Mouse (Mus musculus) brain, embryonic 14.5 days (tissue): ENCODE results near the gene Metap1d.

ENCODE experiments used
- CTCF ChIP-seq: fragments of 200-500 bp; IDR thresholded peaks from 2 replicates; pipeline ENCODE4 v1.5.1; 2012; ENCODE audit warnings: inconsistent platforms, mild to moderate bottlenecking, moderate library complexity, borderline replicate concordance; ENCODE audit not compliant: insufficient read depth, insufficient read length; ENCODE audit errors: extremely low read depth
- POLR2A ChIP-seq: fragments of 200-500 bp; IDR thresholded peaks from 2 replicates; pipeline ENCODE4 v1.6.1; 2012; ENCODE audit warnings: mild to moderate bottlenecking, inconsistent platforms, borderline replicate concordance; ENCODE audit not compliant: poor library complexity, insufficient read depth, insufficient read length, severe bottlenecking; ENCODE audit errors: extremely low read depth

- TF ChIP-seq CTCF = no peak
- TF ChIP-seq POLR2A = no peak
Observed at GRCm38 (mm10) chr2:71462066-71462465, 9.0 kb downstream of the Metap1d start.
